Mouse (Mus musculus) liver, postnatal 0 days (tissue): ENCODE measurements around the gene Gipc2.

Experiments
- CTCF ChIP-seq: sonication (generic); IDR thresholded peaks from 2 replicates; pipeline ENCODE4 v1.5.1; 2016; ENCODE audit warnings: antibody characterized with exemption, low read depth
- EP300 ChIP-seq: IDR thresholded peaks from 2 replicates; pipeline ENCODE4 v1.6.1; 2016; ENCODE audit warnings: antibody characterized with exemption, low read depth, mild to moderate bottlenecking

DNA sequence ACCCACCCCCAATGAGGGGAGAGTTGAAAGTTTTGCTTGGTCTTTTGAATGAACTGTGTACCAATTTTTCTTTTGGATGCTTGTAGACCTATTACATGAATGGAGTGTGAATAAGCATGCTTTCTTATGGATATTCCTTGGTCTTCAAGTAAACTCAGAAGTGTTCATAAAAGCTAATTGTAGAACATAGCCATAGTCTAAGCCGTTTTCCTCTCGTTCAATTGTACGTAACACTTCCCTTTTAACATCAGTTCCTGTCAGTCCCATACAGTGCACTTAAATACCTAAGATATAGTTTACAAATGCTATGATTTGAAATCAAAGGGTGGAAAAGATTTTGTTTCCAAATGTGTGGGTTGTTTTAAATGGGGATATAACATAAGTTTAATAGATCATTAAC lies 47.4 kb upstream of the Gipc2 start:
- TF ChIP-seq CTCF (no peak), EP300 (no peak)
